ENCODE assay signal across 33 mouse cellular contexts in genomic region chr3:108357051-108357450, GRCm38 (mm10). TPM values are rescaled to one million over a fixed set of nuclear protein-coding genes. Genes with fewer than 3 reads are reported as not detected.
"Had no signal": no experiment of that assay in that cellular context is flagged by ENCODE, and none has a peak within 500 bp of the region (broad histone marks: within the 10 kb centered on the region; RNA-seq: fewer than 3 reads in every experiment).

No protein-coding gene starts in this region.

- H3K27ac ChIP-seq: heart, adult 2 months; heart, embryonic 13.5 days; heart, embryonic 15.5 days; hindbrain, embryonic 13.5 days; hindbrain, embryonic 15.5 days; intestine, embryonic 15.5 days; limb, embryonic 10.5 days; limb, embryonic 12.5 days; liver, embryonic 13.5 days had no signal

- H3K9ac ChIP-seq: heart, embryonic 13.5 days; heart, embryonic 15.5 days; hindbrain, embryonic 13.5 days; hindbrain, embryonic 15.5 days; intestine, embryonic 15.5 days; limb, embryonic 12.5 days; liver, embryonic 13.5 days had no signal

- DNase-seq: gastrocnemius, postnatal 14 days; gastrocnemius, postnatal 36 days; heart, adult 11 months; heart, adult 2 months; heart, postnatal 14 days; heart, postnatal 36 days; kidney, adult 18-20 months; kidney, adult 8-10 months; kidney, postnatal 10 days; kidney, postnatal 25 days; kidney, postnatal 4 days; layer of hippocampus, adult 9-11 months; liver; liver, embryonic 13.5 days had no signal

- H3K27me3 ChIP-seq: heart, embryonic 13.5 days; heart, embryonic 15.5 days; hindbrain, embryonic 13.5 days; hindbrain, embryonic 15.5 days; intestine, embryonic 15.5 days; limb, embryonic 12.5 days; liver, embryonic 13.5 days had no signal

- H3K4me3 ChIP-seq: heart, adult 2 months; heart, embryonic 13.5 days; heart, embryonic 15.5 days; hindbrain, embryonic 13.5 days; hindbrain, embryonic 15.5 days; intestine, embryonic 15.5 days; limb, embryonic 10.5 days; limb, embryonic 12.5 days; liver, embryonic 13.5 days had no signal

- H3K4me2 ChIP-seq: heart, embryonic 11.5 days; heart, embryonic 13.5 days; heart, embryonic 15.5 days; hindbrain, embryonic 13.5 days; hindbrain, embryonic 15.5 days; intestine, embryonic 15.5 days; limb, embryonic 12.5 days; liver, embryonic 11.5 days; liver, embryonic 13.5 days had no signal

- ATAC-seq: inflammation-experienced regulatory T-cells, adult 6 months; intestine, embryonic 15.5 days; intestine, postnatal 0 days had no signal

- H3K9me3 ChIP-seq: heart, embryonic 13.5 days; heart, embryonic 15.5 days; hindbrain, embryonic 13.5 days; hindbrain, embryonic 15.5 days; intestine, embryonic 15.5 days; limb, embryonic 10.5 days; limb, embryonic 12.5 days; liver, embryonic 13.5 days had no signal

RNA-seq across cellular contexts. Expression of gene Mybphl, which starts 7.7 kb away (rescaled TPM):
- total RNA-seq: gastrocnemius, adult 18-20 months; gastrocnemius, adult 8-10 months; gastrocnemius, postnatal 36 days; hematopoietic stem cell, adult 5-6 weeks had no signal
- polyA plus RNA-seq: gonadal fat pad, adult 2 months; hindbrain, embryonic 11.5 days; inflammation-experienced regulatory T-cells, adult 6 months; intestine, embryonic 15.5 days; intestine, postnatal 0 days; kidney, embryonic 14.5 days; kidney, embryonic 16.5 days; limb, embryonic 12.5 days; limb, embryonic 14.5 days had no signal

RNA-seq across cellular contexts. Expression of gene Psrc1, which starts 26.6 kb away (rescaled TPM):
- total RNA-seq: gastrocnemius, adult 18-20 months; gastrocnemius, adult 8-10 months had no signal
